Mouse (Mus musculus): Measurements from ENCODE around the gene Rnf212b.

GRCm38 (mm10) chr14:54866268-54866667 is 52.3 kb downstream of the Rnf212b start:
- TF ChIP-seq CTCF (IDR thresholded peaks at IDR 0.05; ENCODE audit: borderline replicate concordance, insufficient read depth, low read depth, low read length) (no peak), POLR2A (IDR thresholded peaks at IDR 0.05; ENCODE audit: borderline replicate concordance, insufficient read depth, low read length) (no peak)
